Mouse (Mus musculus) lung, postnatal 14 days (tissue): ENCODE data around the gene Terf2.
"Not testable (repeated sequence)": the region's sequence is repeated elsewhere in the genome, so short reads cannot be mapped to it uniquely, and the experiment has no call there.

Source experiments
- DNase-seq: peaks from one replicate; pipeline ENCODE4 v3.0.0; 2021

The Terf2 gene

GRCm38 (mm10) chr8:107056973-107057369 is 39.4 kb downstream of the Terf2 start:
- DNase-seq: no peak

DNA sequence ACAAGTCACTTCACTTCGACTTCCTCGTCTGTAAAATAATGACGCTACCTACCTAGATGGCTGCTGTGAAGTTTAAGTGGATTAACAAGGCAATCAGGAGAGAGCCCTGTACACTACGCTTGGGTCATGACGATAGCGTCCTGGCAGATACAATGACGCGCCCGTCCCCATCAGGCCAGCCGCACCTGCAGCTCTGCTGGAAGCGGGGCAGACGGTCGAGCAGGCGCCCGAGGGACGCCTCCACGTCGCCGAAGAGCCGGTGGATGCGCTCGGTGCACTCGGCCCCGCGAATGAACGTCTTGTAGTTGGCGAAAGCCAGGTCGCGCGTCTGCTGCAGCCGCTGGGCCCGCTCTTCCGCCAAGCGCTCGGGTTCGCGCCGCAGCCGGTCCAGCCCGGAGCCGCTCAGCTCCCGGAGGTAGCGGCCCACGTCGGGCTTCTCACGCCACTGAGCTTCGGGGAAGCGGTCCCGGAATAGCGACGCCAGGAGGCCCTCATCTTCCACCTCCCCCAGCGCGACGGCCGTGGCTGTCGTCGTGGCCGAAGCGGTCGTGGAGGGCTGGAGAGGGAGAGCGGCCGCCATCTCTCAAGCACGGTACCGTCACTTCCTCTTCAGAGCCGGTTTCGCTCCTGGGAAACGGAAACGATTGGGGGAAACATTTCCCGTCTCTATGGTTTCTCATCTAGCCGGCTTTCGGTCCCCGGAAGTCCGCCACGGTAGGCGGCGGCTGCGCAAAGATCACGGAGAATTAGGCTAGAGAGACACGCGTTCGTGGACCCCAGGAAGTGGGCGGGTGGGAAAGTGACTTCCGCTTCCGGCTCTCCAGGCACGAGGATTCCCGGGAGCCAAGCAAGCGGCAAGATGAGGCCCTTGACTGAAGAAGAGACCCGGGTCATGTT is 40.0 kb downstream of the Terf2 start, which contains the start of the genes Cog8 and Nip7:
TSS of gene Cog8 (minus strand) at position 614 of the 897 bp plus-strand sequence.
TSS of gene Nip7 (plus strand) at position 802 of the 897 bp plus-strand sequence.
- peak; percentile 95 for DNase-seq

GRCm38 (mm10) chr8:107052046-107052445 is 44.3 kb downstream of the Terf2 start:
- DNase-seq: no peak

GRCm38 (mm10) chr8:107049480-107049879 is 46.9 kb downstream of the Terf2 start:
- no peak for DNase-seq

- peak; percentile 82 for DNase-seq
These were observed 48.0 kb downstream of the Terf2 start, which contains the start of gene Pdf for GRCm38 (mm10) chr8:107048061-107048941. Gene Pdf (minus strand): TSS chr8:107048614.

GRCm38 (mm10) chr8:107046976-107047375 is 49.4 kb downstream of the Terf2 start:
- DNase-seq: no peak

- DNase-seq: no peak
These were observed 50.9 kb downstream of the Terf2 start for GRCm38 (mm10) chr8:107045478-107045877.

- no peak for DNase-seq
These were observed 55.7 kb downstream of the Terf2 start for GRCm38 (mm10) chr8:107040632-107041031.

DNA sequence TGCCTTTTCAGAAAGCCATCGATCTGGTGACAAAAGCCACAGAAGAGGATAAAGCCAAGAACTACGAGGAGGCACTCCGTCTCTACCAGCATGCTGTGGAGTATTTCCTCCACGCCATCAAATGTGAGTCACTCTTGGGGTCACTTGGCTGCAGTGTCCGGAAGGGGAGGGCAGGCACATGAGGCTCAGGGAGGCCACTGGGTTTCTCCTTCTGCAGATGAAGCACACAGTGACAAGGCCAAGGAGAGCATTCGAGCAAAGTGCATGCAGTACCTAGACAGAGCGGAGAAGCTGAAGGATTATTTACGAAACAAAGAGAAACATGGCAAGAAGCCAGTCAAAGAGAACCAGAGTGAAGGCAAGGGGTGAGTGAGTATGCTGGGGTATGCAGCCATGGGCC is 59.7 kb downstream of the Terf2 start:
- DNase-seq: no peak

GRCm38 (mm10) chr8:107035641-107036040 is 60.7 kb downstream of the Terf2 start:
- no peak for DNase-seq

DNA sequence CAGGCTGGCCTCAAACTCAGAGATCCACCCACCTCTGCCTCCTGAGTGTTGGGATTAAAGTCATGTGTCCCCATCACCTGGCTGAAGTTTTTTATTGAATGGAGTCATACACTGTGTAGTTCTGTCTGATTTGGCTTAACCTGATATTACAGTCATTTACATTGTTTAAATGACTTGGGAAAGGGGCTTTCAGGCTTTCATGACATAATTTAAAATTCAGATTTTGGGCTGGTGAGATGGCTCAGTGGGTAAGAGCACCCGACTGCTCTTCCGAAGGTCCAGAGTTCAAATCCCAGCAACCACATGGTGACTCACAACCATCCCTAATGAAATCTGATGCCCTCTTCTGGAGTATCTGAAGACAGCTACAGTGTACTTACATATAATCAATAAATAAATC is 62.7 kb downstream of the Terf2 start:
- DNase-seq: not testable (repeated sequence)

GRCm38 (mm10) chr8:107031577-107032090 is 64.7 kb downstream of the Terf2 start:
- no peak for DNase-seq

DNA sequence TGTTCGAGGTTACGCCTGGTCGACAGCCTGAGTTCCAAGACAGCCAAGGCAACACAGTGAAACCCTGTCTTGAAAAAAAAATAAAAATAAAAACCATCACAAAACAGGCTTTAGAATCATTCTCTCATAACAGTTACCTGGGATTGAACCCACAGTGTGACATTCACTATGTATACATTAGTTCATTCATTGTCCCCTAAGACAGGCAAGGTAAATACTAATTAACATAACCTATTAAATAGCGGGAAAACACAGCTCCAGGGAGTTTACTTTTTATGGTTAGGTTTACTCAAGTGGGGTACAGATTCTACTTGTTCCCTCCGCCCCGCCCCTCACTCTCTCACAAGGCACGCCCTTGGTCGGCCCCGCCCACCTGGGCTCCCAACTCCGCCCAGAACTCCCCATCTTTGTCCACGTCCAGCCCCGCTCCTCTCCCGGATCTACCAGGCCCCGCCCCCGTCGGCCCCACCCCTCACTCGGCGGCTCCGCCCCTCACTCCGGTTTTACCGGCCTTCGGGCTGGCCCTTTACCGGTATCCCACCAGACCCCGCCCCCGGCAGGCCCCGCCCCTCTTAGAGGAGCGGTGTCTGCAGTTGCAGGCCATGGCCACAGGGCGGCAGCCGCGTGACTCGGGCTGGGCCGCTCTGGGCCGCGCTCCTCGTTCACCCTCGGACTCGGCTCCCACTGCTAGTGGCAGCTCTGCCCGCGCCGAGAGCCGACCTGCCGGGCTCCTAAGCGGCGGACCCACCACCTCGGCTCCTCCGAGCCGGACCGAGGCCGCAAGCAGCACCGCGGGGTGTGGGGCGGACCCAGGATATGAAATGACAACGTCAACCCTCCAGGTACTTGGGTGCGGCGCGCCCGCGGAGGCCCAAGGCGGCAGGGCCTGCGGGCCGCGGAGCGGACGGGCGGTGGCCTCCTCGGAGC is 65.4 kb downstream of the Terf2 start, which contains the start of gene Vps4a:
TSS of gene Vps4a (plus strand) at position 573 of the 927 bp plus-strand sequence.
- peak; percentile 97 for DNase-seq

GRCm38 (mm10) chr8:107030058-107030457 is 66.3 kb downstream of the Terf2 start:
- DNase-seq: no peak

GRCm38 (mm10) chr8:107029310-107029709 is 67.0 kb downstream of the Terf2 start:
- no peak for DNase-seq

DNA sequence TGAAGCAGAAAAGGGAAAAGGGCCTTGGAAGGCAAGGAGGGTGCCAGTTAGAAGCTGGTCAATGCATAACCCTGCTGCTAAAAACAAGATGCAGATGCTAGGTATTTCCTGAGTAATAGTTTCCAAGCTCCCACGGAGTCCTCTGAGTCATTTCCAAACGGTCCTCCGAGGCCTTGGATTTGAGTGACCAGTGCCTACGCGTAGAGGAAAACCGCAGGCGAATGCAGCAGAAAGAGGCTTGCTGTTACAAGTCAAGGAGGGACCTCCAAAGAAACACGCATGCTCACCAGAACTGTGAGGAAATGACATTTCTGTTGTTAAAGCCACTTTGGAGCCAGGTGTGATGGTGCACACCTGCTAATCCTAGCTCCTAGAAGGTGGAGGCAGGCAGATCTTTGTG is 72.9 kb downstream of the Terf2 start:
- DNase-seq: no peak
